Comparison of ENCODE assay signal across 18 mouse cellular contexts in the genomic region with DNA sequence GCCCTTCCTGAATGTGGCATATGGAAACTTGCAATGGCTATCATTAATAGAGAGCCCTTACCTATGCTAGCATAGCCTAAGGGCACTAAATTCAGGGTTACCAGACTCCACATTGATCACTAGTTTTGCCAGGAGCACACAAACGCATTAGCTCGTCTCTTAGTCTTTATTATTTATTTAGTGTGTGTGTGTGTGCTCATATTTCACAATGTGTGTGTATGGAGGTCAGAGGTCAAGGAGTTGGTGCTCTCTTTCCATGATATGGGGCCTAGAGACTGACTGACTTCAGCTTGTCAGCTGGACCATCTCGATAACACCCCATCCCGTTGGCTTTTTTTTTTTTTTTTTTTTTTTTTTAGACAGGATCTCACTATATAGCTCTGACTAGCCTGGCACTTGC.
"Had no signal": no experiment of that assay in that cellular context is flagged by ENCODE, and none has a peak within 500 bp of the region (broad histone marks: within the 10 kb centered on the region; RNA-seq: fewer than 3 reads in every experiment).

No protein-coding gene starts in this region.

- H3K9ac ChIP-seq: limb, embryonic 13.5 days; liver, embryonic 14.5 days; lung, embryonic 14.5 days; midbrain, embryonic 13.5 days had no signal

- ATAC-seq: hindbrain, postnatal 0 days; inflammation-experienced regulatory T-cells, adult 6 months; intestine, embryonic 16.5 days; midbrain, embryonic 13.5 days had no signal

- H3K4me2 ChIP-seq: limb, embryonic 13.5 days; lung, embryonic 14.5 days; midbrain, embryonic 13.5 days had no signal

- H3K4me3 ChIP-seq: limb, embryonic 13.5 days; midbrain, embryonic 13.5 days had no signal

- H3K27ac ChIP-seq: hindbrain, postnatal 0 days; limb, embryonic 10.5 days; limb, embryonic 13.5 days; liver, embryonic 14.5 days; midbrain, embryonic 13.5 days; stomach, postnatal 0 days had no signal

- H3K27me3 ChIP-seq: limb, embryonic 13.5 days; midbrain, embryonic 13.5 days had no signal

- H3K9me3 ChIP-seq: limb, embryonic 10.5 days; limb, embryonic 13.5 days; midbrain, embryonic 13.5 days had no signal

- DNase-seq: kidney, adult 18-20 months; kidney, adult 9 months; kidney, postnatal 14 days; kidney, postnatal 4 days; lung, embryonic 14.5 days; lung, postnatal 10 days; lung, postnatal 4 days; thymus, adult 2 months; thymus, postnatal 14 days; thymus, postnatal 4 days had no signal
